Mouse (Mus musculus): ENCODE results near the gene Arid1b.

Arid1b gene

DNA sequence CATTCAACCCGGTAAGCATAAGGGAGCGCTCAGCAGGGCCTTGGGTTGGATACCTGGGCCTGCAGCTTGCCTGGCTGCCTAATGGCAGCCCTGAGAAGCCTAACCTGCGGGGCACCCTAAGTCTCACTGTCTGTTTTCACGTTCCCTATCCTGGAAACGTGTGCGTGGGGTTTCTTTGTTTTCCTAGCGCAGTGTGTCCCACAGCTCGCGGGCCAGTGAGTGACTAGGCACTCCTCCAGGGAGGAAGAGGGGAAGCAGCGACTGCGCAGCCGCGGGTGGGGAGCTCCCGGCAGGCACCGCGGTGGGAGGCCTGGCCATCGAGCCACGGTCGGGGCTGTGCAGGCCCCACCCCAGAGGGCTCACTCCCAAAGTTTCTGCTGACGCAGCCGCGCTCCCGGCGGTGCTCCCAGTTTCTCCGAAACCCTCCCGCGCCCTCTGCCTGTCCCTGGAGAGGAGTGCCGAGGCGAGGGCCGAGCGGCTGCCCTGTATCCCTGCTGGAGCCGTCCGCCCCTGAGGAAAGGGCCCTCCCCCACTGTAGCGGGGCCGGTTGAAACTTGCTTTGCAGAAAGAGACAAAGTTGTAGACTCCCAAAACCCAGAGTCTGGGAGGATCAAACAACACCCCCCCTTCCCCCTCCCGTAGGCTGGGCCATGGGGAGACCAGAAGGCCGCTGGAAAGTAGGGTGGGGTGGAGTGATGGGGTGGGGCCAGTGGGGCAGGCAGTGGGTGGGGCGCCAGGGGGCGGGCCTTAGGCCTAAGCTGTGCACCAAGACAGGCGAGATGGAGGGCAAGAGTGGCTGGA, 195.6 kb downstream of the Arid1b start:
- peak; percentile 98 for DNase-seq (ENCODE audit: low read depth)

DNA sequence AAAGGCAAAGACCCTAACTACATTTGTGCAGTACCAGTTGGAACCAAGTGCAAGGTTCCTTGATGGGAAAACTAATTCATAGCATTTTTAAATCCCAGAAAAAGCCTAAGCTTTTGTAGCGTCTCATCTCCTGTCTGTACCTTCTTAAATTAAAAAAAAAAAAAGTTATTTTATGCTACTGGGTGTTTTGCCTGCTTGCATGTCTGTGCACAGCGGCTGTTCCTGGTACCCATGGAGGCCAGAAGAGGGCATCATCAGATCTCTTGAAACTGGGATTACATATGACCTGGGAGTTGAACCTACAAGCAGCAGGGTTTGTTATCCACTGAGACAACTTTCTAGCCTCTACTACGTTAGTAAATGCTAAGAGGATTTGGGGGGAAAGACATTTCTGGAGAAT, 196.2 kb downstream of the Arid1b start:
- peak; percentile 84 for DNase-seq (ENCODE audit: low read depth)

DNA sequence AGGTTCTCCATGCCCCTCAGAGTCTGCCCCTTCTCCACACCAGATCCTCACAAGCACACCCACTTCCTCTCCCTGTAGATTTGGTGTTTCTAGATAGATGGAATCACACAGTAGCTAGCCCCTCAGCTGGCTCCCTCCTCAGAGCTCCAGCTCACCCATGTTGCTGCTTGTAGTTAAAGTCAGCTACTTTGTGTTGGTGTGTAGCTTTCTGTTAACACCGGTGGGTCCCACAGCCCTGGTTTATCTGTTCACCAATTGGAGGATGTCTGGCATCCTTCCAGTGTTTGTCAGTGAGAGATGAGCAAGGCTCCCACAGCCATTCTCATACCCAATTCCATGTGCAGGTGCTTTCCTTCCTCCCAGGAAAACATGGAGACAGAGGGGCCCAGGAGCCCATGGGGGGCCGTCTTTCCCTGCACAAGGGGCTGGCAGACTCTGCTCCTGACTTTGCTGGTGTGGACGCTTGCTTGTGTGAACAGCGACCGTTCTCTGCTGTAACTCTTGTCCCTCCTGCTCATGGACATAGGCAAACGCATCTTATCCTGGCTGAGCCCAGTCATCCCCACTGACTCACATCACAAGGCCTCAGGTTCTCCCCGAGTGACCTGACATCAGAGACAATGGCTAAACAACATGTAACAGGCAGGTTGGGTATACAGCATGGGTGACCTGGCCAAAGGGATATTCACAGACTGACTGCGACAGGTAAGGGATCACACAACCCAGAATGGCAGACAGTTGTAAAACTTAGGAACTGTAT, 200.2 kb downstream of the Arid1b start:
- peak; percentile 17 for DNase-seq (ENCODE audit: low read depth)

DNA sequence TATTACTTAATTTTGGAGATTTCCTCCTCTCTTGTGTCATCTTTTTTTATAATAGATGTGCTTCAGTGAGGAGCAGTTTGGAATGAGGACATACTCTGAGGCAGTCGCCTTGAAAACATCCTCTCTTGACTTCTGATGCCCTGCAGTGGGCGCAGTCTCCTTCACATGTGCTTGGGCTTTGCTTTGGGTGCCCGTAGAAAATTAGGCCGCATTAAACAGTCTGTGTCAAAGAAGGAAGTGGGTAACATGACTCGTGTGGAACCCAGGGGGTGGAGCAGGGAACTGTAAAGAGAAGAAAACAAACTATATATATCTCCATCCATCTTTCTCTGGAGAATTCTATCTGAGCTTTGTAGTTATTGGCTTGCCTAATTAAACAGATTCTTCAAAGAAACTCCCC, 201.3 kb downstream of the Arid1b start:
- peak; percentile 61 for DNase-seq (ENCODE audit: low read depth)

DNA sequence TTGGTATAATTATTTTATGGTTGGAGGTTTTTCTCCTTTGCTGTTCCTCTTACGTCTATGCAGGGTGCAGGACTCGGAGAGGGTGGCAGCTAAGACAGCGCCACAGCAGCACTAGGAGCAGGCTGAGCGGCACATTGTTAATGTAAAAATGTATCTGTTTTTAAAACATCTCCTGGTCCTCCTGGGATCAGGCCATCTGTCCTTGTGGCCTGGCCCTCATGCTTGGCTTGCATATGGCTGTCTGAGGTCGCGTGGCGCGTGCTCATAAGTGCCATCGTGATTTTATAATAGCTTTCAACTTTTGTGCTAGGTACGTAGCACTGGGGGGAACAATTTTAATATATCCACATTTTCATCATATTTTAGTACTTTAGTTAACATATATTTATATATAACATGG, 201.9 kb downstream of the Arid1b start:
- DNase-seq (ENCODE audit: low read depth), result no peak

DNA sequence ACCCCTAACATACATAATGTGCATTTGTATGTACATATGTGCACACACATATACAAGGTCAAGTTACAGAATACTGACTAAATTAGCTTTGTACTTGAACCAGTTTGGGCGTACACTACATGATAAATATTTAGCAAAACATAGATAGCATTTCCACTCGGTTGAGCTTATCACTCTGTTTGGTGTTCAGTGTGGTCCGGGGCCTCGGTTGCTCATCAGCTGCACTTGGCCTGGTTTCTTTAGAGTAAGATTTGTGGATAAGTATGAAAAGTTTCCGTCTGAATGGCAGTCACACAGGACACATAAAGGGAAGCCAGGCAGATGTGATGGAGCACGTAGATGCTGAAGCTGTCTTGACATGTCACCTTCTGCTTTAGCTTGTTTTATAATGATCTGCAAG, 202.4 kb downstream of the Arid1b start:
- DNase-seq (ENCODE audit: low read depth), result no peak

DNA sequence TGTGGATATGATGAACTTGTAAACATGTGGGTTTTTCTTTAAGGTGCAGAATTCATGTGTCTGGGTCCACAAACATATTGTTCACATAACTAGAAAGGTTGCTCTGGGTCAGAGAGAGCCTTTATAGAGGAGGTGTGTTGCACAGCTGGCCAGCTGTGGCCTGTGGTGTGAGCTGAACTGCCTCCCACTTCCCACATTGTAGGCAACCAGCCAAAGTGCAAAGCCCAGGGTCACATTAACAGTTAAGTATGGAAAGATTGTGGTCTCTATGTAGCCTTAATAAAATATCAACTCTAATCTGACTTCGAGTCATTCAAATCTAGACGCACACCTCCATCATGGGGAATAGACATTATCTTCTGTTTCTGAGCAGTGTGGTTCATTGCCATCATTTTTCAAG, 203.0 kb downstream of the Arid1b start:
- peak; percentile 49 for DNase-seq (ENCODE audit: low read depth)

DNA sequence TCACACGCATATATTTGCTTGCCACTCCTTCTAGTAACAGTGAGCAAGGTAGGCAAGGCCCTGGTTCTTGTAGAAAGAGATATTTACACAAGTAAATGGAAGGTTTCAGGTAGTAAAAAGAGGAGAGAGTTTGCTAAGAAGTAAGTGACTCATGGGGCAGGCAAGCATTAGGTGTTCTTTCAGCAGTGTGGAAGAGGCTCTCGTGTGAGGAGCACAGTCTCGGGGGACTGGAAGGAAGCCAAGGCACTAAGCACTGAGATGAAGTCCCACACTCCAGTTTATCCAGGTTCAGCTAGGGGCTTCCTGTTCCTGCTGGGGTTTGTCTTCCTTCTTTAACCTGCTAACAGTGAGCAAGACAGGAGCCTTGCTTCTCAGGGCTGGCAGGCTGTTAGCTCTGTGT, 203.6 kb downstream of the Arid1b start:
- DNase-seq (ENCODE audit: low read depth), result no peak

DNA sequence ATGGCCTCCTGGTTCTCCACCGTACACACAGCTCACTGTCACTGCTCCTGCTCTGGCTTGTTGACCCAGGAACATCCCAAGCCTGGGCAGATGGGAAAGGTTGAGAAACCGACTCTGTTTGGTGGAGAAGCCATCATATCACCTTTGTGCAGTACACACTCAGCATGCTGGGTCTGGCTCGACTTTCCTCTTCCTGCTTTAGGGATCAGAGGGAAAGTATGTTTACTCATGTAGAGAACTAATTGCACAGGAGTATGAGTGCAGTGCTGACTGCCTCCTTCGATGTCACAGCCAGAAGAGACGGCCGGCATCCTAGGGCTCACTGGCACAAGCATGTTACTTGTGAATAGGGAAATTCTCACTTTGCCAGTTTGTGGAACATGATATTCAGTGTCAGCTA, 204.1 kb downstream of the Arid1b start:
- DNase-seq (ENCODE audit: low read depth), result no peak

DNA sequence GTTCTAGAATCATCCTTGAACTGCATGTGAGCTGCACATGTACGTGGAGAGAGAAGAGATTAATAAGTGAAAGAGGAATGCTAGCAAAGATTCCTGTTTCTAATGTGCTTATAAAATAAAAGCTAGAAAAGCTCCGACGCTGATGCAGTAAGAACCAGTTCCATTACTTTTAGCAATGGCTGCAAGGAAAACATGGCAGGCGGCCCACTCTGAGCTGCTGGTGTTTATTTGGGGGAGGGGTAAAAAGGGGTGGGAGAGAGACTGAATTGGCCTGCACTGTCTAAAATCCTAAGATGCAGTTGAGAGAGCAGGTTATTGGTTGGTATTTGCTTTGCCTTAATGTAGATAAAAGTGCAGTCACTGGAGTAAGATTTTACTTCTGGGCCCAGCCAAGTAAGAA, 204.7 kb downstream of the Arid1b start:
- no peak for DNase-seq (ENCODE audit: low read depth)

DNA sequence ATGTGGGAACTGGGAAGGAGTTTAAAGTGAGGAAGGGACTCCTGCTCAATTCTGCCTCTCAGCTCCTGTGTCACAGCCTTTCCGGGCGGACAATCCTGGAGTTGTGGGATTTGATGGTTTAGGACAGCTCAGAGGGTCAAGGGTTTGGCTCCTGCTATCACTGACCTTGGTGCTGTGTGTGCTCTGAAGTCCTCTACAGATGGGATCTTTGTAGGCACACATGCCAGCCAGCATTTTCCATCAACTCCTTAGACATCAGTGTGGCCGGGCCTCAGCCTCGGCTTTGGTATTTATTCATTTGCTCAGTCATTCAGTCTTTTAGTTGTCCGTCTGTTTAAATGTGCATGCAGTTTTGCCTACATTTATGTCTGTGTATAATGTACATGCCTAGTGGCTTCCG, 206.5 kb downstream of the Arid1b start:
- no peak for DNase-seq (ENCODE audit: low read depth)

DNA sequence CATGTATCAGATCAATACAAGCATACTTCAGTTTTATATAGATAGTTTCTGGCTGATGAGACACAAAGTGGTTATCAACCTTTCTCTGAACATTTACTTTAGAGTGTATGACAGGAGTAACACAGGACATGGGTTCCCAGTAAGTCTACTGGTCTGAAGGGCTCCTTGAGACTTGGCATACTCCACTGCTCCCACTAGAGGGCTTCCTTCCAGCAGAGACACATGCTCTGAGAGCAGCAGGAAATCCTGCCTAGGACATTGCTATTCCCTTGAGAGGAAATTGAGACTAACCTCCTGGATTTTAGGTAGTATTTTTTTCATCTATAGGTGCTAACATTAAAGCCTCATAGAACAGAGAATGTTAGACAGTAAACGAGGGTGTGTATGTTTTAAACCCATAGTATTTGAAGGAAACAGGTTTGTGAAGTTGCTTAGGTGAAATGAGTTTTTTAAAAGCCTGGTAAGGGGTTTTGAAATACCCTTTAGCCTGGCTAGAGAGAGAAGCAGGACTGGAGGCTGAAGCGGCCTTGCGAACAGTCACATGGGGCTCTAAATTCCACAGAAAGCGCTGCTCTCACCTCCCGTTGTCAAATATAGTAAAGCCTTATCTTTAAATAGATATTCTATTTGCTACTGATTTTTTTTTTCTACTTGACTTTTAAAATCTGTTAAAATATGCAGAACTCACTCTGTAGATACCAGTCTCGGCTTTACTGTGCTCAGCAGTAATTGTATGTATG, 207.9 kb downstream of the Arid1b start:
- peak; percentile 82 for DNase-seq (ENCODE audit: low read depth)

DNA sequence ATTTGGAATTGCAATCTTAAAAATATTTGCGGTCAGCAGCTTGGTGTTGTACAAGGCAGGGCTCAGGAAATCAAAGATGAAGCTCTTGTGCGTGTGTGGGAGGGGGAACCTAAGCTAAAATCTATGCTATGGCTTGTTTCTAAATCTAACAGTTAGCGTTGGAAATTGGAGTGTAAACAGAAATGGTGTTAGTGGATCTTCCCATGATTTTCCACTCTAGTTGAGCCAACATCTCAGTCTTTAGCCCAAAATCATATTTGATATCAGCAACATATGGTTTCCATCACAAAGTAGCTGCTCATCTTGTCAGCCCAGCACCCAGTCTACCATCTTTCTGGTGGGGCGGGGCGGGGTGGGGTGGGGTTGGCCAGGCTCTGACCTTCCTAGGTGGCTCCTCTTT, 208.6 kb downstream of the Arid1b start:
- DNase-seq (ENCODE audit: low read depth), result no peak

DNA sequence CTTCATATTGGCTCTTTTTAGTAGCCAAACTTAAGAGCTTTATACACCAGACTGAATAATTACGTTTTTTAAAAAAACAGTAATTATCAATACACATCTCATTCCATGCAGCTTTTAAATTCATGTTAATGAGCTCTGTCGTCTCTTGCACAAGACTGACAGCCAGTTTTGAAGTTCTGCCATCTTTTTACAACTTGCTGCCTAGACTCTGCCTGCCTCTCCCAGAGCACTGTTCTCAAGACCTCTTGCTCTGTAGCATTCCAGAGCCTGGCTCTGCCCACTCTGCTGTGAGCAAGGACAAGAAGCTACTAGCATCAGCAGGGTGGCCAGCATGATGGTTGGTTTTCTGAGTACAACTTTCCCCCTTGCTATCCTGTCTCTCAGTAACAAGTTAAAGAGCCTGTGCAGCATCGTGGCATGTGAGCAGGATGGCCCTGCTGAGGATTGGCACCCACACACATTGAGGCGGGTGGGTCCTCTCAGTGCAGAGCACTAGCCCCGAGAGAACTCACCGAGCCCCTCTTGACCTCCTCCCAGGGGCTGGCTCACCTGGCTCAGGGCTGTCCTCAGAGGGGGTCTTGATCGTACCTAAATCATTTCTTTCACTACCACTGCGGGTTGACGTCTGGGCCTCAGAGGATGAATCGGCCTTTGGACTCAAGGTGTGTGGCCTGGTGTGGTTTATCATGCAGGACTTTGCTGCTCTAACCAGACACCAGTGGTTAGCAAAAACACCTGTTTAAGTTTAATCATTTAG, 209.4 kb downstream of the Arid1b start:
- peak; percentile 48 for DNase-seq (ENCODE audit: low read depth)

DNA sequence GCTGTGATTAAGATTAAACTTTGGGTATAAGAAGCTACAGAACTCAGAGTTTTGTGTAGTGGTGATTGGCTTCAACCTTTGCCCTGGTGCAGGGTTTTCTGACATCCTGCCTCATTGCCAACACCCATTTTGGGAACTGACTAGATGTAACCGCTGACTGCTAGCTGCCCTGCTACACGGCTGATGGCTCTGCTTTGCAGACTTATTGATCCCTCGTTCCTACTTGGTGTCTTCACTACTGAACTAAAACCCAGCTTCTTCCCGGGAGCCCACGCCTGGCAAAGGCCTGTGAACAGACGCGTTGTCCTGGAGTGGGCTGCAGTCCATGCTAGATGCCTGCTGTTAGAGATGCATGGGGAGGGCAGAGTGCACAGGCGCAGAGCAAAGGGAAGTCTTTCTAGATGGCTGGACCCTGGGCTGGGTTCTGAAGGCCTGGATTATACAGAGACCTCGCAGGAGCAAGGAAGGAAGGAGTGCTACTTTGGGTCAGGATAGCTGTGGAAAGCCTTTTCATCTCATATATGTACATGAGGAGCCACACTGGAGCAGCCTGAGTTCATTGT, 210.1 kb downstream of the Arid1b start:
- DNase-seq (ENCODE audit: low read depth), result no peak

DNA sequence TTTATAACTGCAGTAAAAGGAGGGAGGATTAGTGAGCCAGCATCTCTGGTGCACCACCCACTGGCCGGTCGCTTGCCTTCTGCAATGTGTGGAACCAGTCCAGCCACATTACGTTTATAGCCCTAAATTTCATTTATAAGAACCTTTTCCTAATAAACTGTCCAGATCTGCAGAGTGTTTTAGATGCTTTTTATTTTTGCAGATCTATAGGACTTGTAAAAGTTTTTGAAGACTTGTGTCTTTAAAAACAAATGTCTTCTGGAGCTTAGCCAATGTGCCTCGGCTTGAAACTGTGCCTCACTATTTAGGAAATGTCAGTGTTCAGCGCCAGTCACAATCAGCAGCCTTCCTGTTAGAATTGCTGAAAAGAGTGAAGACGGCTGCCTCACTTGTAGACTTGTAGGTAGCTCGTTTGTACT, 211.0 kb downstream of the Arid1b start:
- DNase-seq (ENCODE audit: low read depth), result peak; percentile 32

DNA sequence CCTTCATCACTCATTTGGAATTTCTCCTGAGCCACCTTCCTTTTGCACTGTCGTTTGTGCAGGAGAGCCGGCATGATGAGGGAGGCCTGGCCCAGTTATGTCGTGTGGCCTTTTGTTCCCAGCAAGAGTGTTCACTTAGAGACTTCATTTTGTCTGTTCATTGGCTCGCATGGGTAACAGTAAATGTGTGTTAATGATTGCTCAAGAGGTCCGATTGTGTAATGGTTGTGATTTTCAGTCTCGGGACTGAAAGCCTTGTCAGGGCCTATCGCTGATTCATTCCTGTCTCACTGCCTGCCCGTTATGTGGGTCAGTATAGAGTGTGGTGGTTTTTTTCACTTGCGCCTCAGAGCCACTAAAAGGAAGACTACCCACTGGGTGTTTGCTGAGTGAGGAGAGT, 212.6 kb downstream of the Arid1b start:
- DNase-seq (ENCODE audit: low read depth), result peak; percentile 92

DNA sequence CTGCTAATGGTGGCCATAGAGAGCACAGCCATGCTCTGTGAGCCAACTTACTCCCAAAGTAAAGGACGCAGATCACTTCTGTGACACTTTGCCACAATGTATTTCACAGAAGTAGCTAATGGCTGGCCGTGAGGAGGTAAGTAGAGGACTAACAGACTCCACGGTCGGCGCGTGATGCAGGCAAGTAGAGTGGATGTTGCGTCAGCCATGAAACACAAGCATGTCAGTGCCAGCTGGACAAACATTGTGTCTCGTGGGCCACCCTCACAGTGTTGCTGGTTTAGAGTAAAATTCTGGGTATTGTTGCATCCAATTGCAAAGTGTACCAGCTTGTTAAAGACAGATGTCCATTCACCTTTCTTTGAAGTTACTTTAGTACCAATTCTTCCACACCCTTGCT, 213.7 kb downstream of the Arid1b start:
- no peak for DNase-seq (ENCODE audit: low read depth)

DNA sequence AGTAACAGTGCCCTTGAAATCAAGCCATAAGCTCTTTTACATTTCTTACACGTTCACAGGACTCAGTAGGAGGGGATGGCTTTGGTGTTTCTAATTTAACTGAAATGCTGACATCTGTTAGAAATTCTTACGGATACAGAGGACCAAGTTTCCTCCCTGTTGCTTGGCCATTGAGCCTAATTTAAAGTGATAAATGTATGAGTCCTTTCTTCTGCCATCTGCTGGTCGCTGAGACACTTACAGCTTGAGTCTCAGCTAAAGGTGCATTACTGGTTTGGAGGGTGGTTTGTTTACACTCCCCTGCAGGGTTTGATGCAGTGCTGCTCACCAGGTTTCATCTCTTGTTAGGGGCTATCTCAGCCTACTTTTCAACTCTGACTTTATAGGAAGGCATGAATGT, 214.2 kb downstream of the Arid1b start:
- peak; percentile 55 for DNase-seq (ENCODE audit: low read depth)

DNA sequence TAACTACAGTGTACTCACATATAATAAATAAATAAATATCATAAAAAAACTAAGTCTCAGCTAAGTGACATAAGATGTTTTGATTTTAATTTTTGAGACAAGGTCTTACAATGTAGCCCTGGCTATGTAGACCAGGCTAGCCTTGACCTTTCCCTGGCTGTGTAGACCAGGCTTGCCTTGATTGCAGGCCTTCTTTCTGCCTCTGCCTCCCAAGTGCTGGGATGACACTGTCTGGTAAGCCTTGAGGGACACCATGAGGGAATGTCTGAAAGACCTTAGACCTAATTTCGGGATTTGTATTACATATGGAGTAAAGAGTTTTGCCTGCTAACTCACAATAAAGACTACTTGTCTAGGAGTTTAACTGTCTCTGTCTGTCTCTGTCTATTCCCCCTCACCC, 214.9 kb downstream of the Arid1b start:
- DNase-seq (ENCODE audit: low read depth), result no peak

DNA sequence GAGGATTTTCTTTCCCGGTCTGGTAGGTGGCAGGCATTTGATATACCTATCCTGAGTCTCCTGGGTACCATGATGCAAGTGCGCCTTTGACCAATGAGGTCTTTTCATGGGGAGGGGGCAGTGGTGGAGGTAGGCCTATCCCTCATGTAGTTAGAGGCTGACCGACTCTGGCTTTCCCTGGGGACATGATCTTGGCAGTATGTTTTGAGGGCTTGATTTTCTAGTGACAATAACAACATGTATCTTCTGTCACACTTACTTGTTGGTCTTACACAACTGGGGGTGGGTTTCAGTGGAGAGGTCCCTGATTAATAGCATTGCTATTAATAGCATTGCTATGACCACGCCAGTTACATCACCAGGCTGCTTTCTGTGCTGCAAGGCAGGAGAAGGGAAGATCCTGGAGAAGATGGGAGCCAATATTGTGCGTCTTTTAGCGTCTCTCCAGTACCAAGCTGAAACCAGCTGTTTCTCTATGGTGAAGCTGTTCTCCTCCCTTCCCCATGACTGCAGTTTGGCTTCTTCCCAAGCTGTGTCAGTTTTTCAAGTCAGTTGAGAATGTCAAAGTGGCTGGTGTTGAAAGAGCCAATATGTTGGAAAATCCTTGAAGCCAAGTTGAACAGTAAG, 216.1 kb downstream of the Arid1b start:
- peak; percentile 73 for DNase-seq (ENCODE audit: low read depth)
